Mouse (Mus musculus) adrenal gland, postnatal 4 days (tissue): ENCODE data around the gene Hp1bp3. TPM values are rescaled to one million over a fixed set of nuclear protein-coding genes. Genes with fewer than 3 reads are reported as not detected.
A peak's percentile ranks its signal among the peaks of the same experiment; 100 is the strongest.

ENCODE experiments used
- DNase-seq, 2 experiments: peaks; one replicate each; pipeline ENCODE4 v3.0.0; 2021 to 2022; ENCODE audit warnings: low spot score in 2 of 2, mixed read lengths in 2 of 2
- long read RNA-seq, 2 experiments: library from polyadenylated mRNA; stranded (forward); transcript quantifications; one replicate each; pipeline ENCODE4 v2.0.0; 2021
- total RNA-seq, 2 experiments: library from RNA; stranded (reverse); gene quantifications; 2 replicates each; pipeline ENCODE4 v1.2.3; 2021

The Hp1bp3 gene
- total RNA-seq, result 100 to 1,000 TPM; 212 to 217 TPM
- long read RNA-seq, experiment 1, transcript Hp1bp3-202 (12 exons, 3,113 nt), result minor isoform, 8 of 49 reads
- long read RNA-seq, experiment 1, transcript Hp1bp3-201 (13 exons, 3,311 nt), result major isoform, 14 of 49 reads
- long read RNA-seq, experiment 1, partial matches to known transcripts, result 20 of 49 reads
- long read RNA-seq, experiment 1, other reads (novel, unspliced or antisense), result 7 of 49 reads
- long read RNA-seq, experiment 2, transcript Hp1bp3-201 (13 exons, 3,311 nt), result major isoform, 8 of 82 reads
- long read RNA-seq, experiment 2, transcript Hp1bp3-202 (12 exons, 3,113 nt), result minor isoform, 7 of 82 reads
- long read RNA-seq, experiment 2, partial matches to known transcripts, result 16 of 82 reads
- long read RNA-seq, experiment 2, other reads (novel, unspliced or antisense), result 49 of 82 reads

DNA sequence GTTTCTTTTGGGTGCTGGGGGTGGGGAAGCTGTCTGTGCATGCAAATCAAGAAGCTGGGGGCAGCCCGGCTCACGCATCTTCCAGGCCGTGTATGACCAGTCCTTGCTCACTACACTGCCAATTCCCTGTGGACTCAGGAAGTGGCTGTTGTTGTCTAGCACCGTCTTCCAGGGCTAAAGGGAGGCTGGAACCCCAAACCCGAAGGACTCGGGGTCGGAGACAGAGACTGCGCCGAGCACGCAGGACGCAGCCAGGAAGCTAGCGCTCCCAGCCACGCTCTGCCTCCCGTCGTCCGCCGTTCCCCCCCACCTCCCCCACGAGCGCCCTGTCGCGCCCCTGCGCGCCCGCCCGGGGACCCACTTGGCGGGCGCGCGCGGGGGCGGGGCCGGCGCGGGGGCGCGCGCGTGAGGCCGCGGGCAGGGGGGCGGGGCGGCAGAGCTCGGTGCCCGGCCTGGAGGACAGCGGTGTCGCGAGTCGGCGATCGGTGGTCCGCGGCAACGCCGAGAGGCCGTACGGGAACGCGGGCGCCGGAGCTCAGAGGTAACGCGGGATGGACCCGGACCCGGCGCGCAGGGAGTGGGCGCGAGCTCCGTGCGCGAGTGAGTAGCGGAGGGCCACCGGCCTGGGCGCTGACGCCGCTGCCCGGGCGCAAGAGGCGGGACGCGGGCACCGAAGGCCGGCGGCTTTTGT lies at the start of gene Hp1bp3:
TSS of gene Hp1bp3 (plus strand) at position 97 of the 691 bp plus-strand sequence.
- DNase-seq, result peak; percentile 71 to 73

DNA sequence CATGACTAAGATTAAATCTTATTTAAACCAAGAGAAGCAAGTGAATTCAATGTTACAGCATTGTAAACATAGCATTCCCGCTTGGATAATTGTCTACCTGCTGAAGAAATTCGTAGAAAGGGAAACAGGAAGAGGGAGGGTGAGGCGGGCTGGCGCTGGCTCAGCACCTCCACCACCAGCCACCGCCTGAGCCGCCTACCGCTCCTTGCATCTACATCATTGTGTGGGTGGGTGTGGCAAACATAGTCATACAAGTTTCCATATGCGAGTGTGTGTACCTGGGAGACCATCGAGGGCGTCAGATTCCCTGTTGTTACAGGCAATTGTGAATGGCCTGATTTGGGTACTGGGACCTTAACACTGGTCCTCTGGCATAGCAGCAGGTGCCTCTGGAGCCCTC lies 49.6 kb upstream of the Hp1bp3 start:
- DNase-seq, result no peak

DNA sequence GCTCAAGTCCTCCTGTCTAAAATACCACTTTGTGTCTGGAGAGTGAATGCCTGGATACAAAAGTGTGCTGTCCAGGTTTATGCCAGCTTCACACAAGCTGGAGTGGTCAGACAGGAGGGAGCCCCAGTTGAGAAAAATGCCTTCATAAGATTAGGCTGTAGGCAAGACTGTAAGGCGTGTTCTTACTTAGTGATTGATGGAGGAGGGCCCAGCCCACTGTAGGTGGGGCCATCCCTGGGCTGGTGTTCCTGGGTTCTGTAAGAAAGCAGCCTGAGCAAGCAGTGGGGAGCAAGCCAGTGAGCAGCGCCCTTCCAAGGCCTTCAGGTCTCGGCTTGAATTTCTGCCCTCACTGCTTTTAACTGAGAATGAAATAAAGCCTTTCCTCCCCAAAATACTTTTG lies 47.9 kb upstream of the Hp1bp3 start:
- DNase-seq, result no peak

DNA sequence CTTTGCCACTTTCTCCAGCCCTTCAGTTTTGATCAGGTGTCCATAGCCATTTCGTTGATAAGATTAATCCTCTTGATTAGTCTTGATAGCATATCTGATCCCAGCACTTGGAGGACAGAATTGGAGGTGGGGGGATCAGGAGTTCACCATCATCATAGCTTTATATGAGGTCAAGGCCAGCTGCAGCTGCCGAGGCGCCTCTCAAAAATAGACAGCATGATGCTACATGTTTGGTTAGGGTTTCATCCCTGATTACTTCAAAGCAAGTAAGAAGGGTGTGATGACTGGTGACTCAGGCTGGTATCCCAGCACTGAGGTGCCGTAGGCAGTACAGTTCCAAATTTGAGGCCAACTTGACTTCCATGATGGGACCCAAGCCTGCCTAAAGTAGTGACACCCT lies 46.7 kb upstream of the Hp1bp3 start:
- no peak for DNase-seq

DNA sequence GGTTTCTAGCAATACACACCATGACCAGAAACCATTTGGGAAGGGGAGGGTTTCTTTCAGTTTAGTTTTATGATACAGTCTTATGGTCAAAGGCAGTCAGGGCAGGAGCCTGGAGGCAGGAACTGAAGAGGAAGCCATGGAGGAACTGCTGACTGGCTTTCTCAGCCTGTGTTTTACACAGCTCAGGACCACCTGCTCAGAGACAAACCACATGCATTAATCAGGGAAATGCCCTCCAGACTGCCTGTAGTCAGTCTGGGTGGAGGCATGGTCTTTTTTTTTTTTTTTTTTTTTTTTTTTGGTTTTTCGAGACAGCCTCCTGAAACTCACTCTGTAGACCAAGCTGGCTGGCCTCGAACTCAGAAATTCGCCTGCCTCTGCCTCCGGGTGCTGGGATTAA lies 43.4 kb upstream of the Hp1bp3 start:
- DNase-seq, result no peak

DNA sequence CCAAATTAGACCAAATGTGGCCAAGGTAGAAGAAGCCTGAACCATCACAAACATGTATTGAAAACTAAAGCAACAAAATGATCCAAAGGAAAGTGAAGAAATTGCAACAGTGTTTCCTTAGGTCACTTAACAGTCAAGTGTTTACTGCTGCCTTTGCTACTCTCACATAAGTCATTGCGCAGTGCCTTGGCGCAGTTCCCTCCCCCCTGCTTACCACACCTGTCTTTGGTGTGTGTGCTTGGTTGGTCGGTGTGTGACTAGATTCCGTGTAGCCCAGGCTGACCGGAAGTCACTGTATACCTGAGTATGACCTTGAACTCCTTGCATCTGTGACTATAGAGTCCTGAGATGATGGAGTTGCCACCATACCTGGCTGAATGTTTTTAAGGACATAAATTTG lies 36.7 kb upstream of the Hp1bp3 start:
- no peak for DNase-seq

DNA sequence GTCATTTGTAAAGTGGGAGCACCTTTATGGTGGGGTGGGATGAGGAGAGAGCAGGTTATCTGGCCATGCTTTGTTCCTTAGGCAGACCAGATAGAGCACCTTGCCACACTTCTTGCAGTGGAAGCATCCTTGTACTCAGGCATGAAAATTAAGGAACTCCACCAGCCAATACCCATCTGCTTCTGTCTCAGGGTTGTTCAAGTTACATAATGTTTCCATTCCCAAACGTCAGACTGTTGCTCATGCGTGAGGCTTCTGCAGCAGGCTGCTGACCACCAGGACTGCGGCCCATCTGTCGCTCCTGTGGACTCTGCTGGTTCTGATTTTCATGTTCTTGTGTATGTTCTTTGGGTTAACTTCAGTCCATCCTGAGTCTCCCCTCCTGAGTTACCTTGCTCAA lies 35.4 kb upstream of the Hp1bp3 start:
- DNase-seq, result no peak

DNA sequence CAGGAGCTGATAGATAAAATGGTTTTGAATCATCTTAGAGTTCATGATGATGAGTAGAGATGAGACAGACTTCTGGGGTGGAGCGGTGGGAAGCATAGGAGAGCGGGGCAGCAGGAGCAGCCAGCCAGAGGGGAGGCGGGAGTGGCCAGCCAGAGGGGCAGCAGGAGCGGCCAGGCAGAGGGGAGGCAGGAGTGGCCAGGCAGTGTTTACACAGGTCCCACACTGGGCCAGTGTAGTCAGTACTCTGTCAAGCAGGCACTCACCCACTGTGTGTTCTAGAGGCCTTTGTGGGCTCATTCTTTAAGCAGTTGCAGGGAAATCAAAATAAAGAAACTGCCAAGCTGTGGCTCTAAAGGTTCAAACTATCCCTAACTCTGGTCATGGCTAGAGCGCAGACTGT lies 32.0 kb upstream of the Hp1bp3 start:
- no peak for DNase-seq

DNA sequence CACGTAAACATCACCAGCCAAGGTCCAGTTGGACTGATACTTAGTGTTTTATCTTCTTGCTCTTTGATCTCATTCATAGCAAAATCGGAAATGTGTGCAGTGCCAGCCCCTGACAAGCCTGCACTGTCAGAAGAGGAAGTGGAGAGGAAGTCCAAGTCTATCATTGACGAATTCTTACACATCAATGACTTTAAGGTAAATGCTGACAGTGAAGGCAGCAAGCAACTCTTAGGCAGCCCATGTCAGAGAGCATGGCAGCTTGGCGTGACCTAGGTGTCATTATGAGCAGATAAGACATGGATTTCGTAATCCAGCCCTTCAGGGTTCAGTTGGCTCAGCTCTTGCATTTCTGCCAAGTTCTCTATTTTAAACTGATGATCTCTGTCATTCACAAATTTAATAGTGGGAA lies 31.5 kb upstream of the Hp1bp3 start:
- DNase-seq, result no peak

DNA sequence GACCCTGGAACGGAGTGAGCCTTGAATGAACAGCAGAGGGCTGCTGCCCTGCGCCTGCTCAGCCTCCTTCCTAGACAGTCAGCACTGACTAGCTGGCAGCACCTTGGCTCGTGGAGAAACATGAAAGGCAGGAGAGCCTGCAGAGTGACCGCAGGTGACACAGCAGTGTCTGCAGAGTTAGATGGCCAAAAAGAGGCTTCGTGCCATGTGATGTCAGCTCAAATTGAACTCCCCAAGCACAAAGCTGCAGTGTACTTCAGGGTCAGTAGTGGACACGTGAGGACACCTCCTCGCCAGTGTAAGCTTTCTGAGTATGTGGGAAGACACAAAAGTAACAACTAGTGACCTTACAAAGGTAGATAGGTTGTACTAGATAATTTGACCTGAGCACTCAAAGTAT lies 30.1 kb upstream of the Hp1bp3 start:
- no peak for DNase-seq

DNA sequence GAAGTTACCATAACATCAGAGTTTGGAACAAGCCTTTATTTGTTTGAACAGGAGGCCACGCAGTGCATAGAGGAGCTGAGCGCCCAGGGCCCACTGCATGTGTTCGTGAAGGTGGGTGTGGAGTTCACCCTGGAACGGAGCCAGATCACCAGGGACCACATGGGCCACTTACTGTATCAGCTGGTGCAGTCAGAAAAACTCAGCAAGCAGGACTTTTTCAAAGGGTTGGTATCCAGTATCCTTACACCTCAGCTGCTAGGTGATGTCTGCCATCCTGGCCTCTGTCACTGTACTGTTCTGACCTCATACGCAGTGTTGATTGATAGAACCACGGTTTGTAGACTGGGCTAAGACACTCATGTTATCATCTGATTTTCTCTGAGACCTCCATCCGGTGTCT lies 28.1 kb upstream of the Hp1bp3 start:
- no peak for DNase-seq

DNA sequence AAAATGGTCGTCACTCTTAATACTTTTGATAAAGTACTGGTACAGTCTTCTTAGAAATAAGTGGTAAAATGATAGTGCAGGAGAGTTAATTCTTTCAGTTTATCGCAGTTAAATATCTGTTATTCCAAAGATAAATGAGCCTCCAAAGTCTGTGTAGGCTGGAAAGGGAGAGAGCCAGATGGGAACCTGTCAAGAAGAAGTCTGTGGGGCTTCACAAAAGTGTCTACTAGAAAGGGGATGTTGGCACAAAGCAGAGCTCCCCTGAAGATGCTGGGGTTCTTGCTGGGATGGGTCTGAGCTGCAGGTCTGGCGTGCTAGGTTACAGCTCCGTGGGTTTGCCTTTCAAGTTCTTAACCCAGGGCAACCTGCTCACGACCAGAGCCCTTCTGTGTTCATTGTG lies 23.5 kb upstream of the Hp1bp3 start:
- no peak for DNase-seq

DNA sequence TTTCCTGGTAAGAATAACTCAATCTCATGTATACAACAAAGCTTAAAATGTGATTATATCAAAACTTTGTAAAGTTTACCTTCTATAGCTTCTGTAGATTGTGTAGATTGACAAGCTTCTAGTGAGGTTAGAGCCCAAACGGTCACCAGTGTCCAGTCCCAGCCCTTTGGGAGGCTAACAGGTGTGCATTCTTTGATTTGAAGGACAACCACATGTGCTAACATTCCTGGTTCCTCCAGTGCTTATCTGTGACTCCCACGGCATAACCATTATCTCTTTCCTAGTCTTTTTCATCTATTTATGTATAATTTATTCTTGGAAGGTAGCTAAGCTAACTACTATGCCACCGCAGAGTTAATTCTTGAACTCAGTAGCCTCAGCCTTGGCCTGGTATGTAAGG lies 15.3 kb upstream of the Hp1bp3 start:
- DNase-seq, result no peak

DNA sequence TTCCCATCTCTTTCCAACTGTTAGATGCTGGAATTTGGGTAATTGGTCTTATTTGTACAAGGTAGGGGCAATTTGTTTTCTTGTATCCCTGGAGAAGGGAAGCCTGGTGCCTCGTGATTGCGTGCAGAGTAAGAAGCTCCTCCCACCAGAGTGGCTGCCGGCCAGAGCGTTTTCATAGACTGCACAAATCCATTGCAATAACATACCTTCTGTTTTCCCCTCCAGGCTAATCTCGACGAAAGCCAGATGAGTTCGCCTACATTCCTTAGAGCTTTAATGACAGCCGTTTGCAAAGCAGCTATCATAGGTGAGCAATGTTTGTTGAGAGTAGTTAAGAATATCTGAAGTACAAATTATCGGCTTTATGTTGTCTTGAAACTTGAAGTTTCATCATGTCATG lies 14.4 kb upstream of the Hp1bp3 start:
- DNase-seq, result no peak

DNA sequence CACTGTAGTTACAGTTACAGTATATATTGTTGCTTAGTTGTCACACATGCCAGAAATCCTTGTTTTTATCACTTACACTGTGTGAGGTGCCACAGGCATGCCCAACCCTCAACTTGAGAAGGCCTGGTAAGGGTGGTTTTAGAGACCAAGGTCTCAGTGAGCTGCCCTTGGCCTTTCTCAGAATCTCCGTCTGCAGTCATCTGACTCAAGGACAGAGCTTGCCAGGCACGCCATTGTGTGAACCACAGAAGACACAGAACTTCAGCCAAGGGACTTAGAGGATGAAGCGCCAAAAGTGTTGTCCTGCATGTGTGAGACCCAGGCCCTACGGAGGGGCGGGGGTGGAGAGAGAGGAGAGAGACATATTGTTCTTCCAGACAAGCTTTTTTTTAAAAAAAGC lies 6.0 kb upstream of the Hp1bp3 start:
- DNase-seq, result no peak

DNA sequence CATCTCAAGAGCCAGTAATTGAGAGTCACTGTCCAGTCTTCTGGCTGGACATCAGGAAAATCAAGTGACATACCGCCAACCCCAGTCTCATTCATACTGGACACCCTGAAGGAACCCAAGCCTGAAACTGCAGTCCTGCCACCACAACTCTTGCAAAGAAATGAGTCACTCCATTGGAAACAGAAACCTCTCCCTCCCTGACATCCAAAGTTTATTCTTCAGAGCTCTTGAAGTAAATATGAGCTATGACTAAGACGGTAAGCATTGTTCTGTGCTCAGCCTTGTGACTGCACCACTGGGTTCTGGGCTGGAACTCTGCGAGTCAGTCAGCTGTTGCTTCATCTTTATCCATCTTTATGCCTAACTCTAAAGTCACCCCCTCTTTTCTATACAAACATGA lies 2.2 kb upstream of the Hp1bp3 start:
- DNase-seq, result no peak

DNA sequence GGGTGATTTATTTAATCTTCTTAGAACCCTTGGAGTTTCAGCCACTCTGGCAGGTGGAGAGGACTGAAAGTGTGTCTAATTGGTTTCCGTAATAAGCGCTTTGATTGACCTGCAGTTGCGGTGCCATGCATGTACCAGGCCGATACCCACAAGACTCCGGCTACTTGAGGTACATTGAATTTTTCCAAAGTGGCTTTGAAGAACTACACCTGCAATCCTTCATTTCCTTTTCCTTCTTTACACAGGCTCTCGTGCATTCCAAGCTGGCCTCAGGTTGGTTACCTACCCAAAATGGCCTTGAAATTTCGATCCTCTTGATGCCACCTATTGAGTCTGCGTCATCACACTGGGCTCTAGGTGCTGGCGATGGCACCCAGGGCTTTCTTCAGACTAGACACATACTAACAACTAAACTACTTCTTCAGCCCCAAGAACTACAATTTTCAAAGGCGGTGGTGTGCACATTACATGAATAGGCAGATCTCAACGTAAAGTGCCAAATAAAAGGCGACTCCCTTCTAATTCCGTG lies 361 bp upstream of the Hp1bp3 start:
- no peak for DNase-seq

DNA sequence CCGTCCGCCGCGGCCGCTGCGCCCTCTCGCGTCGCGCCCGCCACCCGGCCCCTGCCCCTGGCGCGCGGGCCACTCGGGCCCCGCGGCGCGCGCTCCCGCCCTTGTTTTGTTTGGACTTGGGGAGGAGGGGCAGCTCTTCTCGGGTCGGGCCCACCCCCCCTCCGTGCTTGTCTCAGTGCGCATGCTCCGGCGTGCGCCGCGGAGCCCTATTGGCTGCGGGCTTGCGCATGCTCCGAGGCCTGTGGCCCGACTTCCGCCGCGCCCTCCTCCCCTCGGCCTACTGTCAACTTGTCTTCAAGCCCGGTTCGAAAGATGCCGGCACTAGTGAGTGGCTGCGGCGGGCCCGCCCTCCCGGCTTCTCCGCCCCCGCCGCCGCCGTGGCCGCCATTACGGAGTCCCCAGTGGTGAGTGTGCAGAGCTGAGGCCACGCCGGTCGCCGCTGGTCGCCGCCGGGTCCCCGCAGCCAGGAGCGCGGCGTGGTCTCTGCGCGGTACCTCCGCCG lies 846 bp downstream of the Hp1bp3 start:
- peak; percentile 97 for DNase-seq

DNA sequence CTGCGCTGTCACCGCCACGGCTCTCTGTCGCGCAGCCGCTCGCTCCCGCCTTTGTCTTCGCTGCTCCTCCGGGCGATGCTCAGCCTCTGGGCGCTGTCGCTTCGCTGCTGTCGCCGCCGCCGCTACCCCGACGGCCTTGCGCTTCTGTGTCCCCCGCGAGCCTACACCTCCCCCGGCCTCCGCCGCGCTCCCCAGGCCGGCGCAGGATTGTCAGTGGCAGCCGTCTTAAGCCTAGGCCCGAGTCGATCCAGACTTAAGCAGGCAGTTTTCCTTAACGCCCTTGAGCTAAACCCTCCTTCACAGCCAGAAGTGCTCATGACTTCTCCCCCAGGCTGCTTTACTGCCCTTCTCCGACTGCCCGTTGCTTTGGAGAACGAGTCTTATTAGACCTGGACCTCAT lies 1.3 kb downstream of the Hp1bp3 start:
- no peak for DNase-seq

DNA sequence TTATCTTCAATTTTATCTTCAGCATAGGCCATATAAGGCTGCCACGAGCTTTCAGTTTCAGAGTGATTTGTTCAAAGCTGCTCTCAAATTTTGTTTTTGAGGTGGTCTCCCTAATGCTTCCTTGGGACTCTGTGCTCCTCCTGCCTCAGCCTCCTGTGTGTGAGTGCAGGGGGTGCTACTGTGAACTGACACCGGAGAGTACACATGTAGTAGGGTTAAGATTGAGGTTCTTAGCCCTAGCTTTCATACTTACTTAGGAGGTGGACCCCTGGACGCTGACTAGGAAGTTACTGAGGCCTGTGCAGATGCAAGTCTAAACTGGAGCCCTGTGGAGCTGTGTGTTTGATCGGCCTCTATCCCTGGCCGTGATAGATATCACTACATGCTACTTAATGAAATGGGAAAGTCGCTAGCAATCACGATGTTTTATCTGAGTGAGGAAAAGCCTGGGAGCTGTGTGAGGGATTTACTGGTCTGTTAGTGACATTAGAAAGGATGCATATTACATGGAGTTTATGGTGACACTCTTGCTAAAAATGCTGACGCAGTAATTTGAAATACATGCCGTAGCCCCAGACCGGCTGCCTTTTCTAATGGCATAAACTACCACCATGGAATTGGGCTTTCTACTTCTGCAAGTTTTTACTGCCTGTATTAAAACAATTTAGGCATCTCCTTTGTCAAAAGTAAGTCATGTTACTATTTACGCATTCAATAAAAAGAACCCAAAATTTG lies 2.0 kb downstream of the Hp1bp3 start:
- DNase-seq, result no peak

DNA sequence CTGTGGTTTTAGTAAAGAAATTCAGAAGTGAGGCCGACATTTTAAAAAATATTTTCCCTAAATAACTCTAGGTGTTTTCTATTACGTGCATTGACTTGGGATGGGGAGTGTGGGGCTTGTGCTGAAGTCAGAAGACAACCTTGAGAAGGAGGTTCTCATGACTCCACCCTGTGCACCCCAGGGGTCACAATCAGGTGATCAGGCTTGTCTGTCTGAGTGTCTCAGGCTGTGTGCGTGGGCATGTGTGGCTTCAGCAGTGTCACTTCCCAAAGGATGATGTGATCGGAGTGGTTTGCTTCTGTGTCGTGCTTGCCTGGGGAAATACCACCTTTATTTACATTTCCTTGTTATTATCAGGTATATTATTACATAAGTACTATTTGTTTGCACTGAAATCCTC lies 3.2 kb downstream of the Hp1bp3 start:
- no peak for DNase-seq

DNA sequence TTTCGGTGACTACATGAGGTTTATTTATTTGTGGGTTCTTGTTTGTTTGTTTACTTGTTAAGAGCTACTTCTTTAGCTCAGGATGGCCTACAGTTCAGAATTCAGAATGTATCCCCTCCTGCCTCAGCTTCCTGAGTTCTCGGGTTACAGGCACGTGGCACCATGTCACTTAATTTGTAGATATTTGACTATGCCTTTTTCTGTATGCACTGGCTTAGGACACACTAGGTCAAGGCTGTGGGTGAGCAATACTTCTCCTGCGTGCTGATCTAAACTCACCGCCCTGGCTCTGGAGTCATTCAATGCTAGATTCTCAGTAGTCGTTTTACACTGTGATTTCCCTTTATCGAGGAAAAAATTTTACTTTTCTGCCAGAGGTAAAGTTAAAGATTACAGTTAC lies 4.7 kb downstream of the Hp1bp3 start:
- no peak for DNase-seq
